Mouse (Mus musculus) CH12.LX (cell line): ENCODE measurements at regions not wholly inside any gene's neighbourhood (a gene's known extent, or its start where the extent isn't known, plus 50 kb on each side); places are given as distances from the start of the nearest gene placed in this dataset.

Experiments used
- CTCF ChIP-seq, 2 experiments: IDR thresholded peaks in 1 of 2; conservative IDR thresholded peaks in 1 of 2; 2 replicates each; pipeline ENCODE4 v1.5.1; 2011 to 2012; ENCODE audit warnings: low read depth in 2 of 2, low read length in 2 of 2, improper control_type of control experiment in 1 of 2, inconsistent platforms in 1 of 2, mild to moderate bottlenecking in 1 of 2, moderate library complexity in 1 of 2
- MXI1 ChIP-seq: IDR thresholded peaks from 2 replicates; pipeline ENCODE4 v1.6.1; 2011; ENCODE audit warnings: mild to moderate bottlenecking, low read depth, low read length, improper control_type of control experiment
- USF2 ChIP-seq: conservative IDR thresholded peaks from 2 replicates; pipeline ENCODE4 v1.6.1; 2011; ENCODE audit warnings: low read depth, low read length, improper control_type of control experiment
- ZMIZ1 ChIP-seq: IDR thresholded peaks from 2 replicates; pipeline ENCODE4 v1.6.1; 2012; ENCODE audit warnings: low read depth, mild to moderate bottlenecking, inconsistent platforms, low read length, improper control_type of control experiment

DNA sequence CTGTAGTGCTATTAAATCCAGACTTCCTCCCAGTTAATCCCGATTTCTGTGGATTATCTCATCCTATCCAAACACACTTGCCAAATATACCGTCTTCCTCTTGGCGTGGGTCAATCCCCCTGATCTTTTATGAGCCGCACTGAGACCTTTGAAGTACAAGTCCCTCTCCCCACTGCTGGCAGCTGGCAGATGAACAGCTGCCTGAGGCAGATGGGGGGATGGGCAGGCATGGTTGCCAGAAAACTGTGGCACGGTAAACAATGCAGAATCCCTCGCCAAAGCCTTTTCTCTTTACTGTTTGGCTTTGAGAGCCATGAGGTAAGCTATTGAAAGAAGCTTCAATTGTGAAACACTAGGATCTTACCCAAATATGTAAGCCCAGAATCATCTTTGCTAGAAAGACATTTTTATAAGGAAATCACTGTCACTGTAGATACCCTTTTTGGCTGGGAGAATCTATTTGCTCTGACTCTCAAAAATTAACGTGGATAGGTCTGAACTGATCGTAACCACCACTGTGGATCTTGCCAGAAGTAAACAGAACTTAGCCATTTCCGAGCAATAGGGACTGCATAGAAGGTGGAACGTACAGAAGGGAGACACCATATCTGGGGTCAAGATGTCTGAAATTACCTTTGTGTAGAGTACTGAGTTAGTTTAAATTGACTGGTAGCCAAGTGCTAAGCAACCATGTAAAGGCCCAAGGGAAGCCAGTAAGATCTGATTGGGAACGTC is 221.5 kb downstream of the Ahr start:
- TF ChIP-seq ZMIZ1 (no peak), USF2 (no peak), MXI1 (no peak), CTCF (conservative IDR thresholded peaks at IDR 0.05 in 1 of 2, IDR thresholded peaks at IDR 0.05 in 1 of 2; ENCODE audit: low read depth in 2 of 2, low read length in 2 of 2) (no peak)
